Mouse (Mus musculus) lung, embryonic 15.5 days (tissue): Measurements from ENCODE around the gene Arhgap35. TPM values are rescaled to one million over a fixed set of nuclear protein-coding genes. Genes with fewer than 3 reads are reported as not detected.

Experiments
- ATAC-seq: fragments of 200-750 bp; cut with Nextera tagmentation; 2 replicates; pipeline ENCODE4 v1.8.0; 2017; ENCODE audit warnings: moderate number of reproducible peaks, borderline replicate concordance; ENCODE audit not compliant: low FRiP score, low TSS enrichment; ENCODE audit errors: extremely low read depth
- H3K27ac ChIP-seq: fragments of 300-500 bp; sonication (generic); 2 replicates; pipeline ENCODE4 v1.5.1; 2015; ENCODE audit warnings: moderate library complexity, mild to moderate bottlenecking, inconsistent platforms
- H3K27me3 ChIP-seq: fragments of 300-500 bp; sonication (generic); 2 replicates; pipeline ENCODE4 v1.6.1; 2015; ENCODE audit warnings: inconsistent platforms
- H3K36me3 ChIP-seq: fragments of 300-500 bp; sonication (generic); 2 replicates; pipeline ENCODE4 v1.6.1; 2015; ENCODE audit warnings: inconsistent platforms
- H3K4me1 ChIP-seq: fragments of 300-500 bp; sonication (generic); 2 replicates; pipeline ENCODE4 v1.6.1; 2015; ENCODE audit warnings: inconsistent platforms
- H3K4me2 ChIP-seq: fragments of 300-500 bp; sonication (generic); 2 replicates; pipeline ENCODE4 v1.6.1; 2015; ENCODE audit warnings: inconsistent platforms, mild to moderate bottlenecking, moderate library complexity
- H3K4me3 ChIP-seq: fragments of 300-500 bp; sonication (generic); 2 replicates; pipeline ENCODE4 v1.5.1; 2015; ENCODE audit warnings: mild to moderate bottlenecking, inconsistent platforms
- H3K9ac ChIP-seq: fragments of 300-500 bp; sonication (generic); 2 replicates; pipeline ENCODE4 v1.6.1; 2015; ENCODE audit warnings: inconsistent platforms
- H3K9me3 ChIP-seq: fragments of 300-500 bp; sonication (generic); 2 replicates; pipeline ENCODE4 v1.6.1; 2016; ENCODE audit warnings: inconsistent platforms
- WGBS: fragments of 180-500 bp; shearing (Covaris S2); methylation state at CpG from one replicate; pipeline ENCODE4 v1.1.7; 2015; 5-methylcytosine and 5-hydroxymethylcytosine counted together
- polyA plus RNA-seq: library from polyadenylated mRNA; unstranded; fragments of >200 nt; fragmentation: Nextera tagmentation; extraction: Ambion mirVana; gene quantifications from 2 replicates; pipeline ENCODE4 v1.2.1, GENCODE M21; 2015

Gene Arhgap35
- polyA plus RNA-seq, 1 experiment from 2014 or later, result 19.4 TPM

DNA sequence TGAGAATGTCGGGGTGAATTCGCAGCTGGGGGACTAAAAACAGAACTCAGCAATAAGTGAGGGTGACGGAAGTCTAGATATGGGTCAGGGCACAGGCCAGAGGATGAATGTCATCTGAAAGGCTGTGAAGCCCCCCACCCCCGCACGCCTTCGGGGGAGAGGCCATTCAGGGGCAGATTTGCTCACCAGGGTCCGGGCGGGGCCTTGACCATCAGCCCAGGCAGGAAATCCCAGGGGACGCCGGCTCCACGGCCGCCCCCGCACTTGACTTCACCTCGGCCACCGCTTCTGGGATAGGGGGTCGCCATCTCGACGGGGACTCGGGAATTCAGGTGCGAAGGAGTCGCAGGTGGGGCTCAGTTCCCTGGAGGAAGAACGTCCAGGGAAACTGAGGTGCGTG lies 139.5 kb downstream of the Arhgap35 start:
- H3K4me1 ChIP-seq, result peaks cover 17% of the 10 kb centered on the region
- H3K27me3 ChIP-seq, result peaks cover 74% of the 10 kb centered on the region
- H3K4me2 ChIP-seq, result peak overlapping the region; percentile 56; the same call in 1 of the 2 replicates
- no peaks in the 10 kb centered on the region for H3K36me3 ChIP-seq
- H3K27ac ChIP-seq, result no peak overlapping the region
- 3% methylated on average over 23 of the region's 23 CpGs for WGBS
- H3K4me3 ChIP-seq, result peak overlapping the region; percentile 14; the same call in 1 of the 2 replicates
- H3K9me3 ChIP-seq, result no peaks in the 10 kb centered on the region
- no peak overlapping the region for H3K9ac ChIP-seq
- ATAC-seq, result no peak

DNA sequence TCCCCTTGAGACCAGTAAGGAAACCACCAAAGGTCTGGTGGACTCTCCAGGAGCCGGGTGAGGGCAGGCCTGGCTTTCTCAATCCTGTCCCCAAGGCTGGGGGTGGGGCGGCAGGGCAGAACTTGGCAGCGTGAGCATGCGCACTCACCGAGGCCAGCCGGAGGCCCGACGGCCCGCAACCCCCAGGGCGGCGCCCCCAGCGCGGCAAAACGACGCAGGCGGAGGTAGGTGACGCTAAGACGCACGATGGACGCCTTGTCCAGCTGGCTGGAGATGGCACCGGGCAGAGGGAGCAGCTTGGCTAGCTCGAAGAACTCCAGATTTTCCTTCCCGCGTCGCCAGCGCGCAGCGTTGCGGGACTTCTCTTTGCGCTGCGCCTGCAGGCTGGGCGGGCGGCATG lies 140.3 kb downstream of the Arhgap35 start:
- ATAC-seq, result no peak
- H3K36me3 ChIP-seq, result no peaks in the 10 kb centered on the region
- no peaks in the 10 kb centered on the region for H3K9me3 ChIP-seq
- 5% methylated on average over 33 of the region's 33 CpGs for WGBS
- H3K27me3 ChIP-seq, result peaks cover 82% of the 10 kb centered on the region
- H3K9ac ChIP-seq, result no peak overlapping the region
- peak overlapping the region; percentile 19; the same call in 1 of the 2 replicates for H3K4me3 ChIP-seq
- peaks cover 17% of the 10 kb centered on the region for H3K4me1 ChIP-seq
- no peak overlapping the region for H3K27ac ChIP-seq
- H3K4me2 ChIP-seq, result peak overlapping the region; percentile 34

DNA sequence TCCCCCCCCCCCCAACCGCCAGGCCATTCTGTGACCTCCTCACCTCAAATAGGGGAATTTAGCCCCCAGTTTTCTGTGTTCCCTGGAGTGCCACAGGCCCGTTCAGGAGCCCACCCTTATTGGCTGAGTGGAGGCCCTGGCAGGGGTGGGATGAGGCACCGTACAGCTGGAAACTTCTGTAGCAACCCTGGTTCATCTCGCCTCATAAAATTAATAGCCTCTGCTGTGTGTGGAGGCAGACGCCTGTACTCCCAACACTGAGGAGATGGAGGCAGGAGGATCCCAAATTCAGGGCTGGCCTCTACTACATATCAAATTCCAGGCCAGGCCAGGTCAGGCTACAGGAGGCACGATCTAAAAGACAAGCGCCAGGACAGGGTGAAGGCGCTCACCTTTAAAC lies 140.9 kb downstream of the Arhgap35 start:
- H3K36me3 ChIP-seq, result no peaks in the 10 kb centered on the region
- ATAC-seq, result no peak
- no peak overlapping the region for H3K4me2 ChIP-seq
- WGBS, result 54% methylated on average over 8 of the region's 8 CpGs
- peaks cover 88% of the 10 kb centered on the region for H3K27me3 ChIP-seq
- peaks cover 17% of the 10 kb centered on the region for H3K4me1 ChIP-seq
- no peaks in the 10 kb centered on the region for H3K9me3 ChIP-seq
- H3K9ac ChIP-seq, result no peak overlapping the region
- H3K4me3 ChIP-seq, result no peak overlapping the region
- H3K27ac ChIP-seq, result no peak overlapping the region

DNA sequence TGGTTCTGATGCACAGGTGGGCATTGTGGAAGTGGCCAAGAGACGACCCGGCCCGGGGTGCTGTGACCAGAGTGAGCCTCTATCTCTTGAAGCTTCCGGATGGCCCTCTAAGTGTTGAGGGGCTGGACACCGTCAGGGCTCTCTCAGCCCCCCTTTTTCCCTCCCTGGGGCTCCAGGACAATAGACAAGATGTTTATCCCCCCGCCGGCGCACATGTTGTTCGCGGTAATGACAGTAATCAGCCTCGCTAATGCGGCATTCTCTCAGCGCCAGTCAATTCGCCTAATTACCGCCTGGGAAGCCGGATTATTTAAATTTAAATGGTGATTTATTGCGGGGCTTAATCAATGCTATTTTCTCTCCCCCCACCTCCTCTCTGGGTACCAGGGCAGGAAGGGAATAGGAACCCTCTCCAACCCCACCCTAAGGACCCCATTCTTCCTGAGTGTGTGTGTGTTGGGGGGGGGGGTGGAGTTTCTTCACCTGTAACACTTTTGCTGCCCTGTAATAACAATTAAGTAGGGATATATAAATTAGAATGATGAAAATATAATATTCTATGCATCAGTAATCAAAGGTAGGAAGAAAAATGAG lies 142.6 kb downstream of the Arhgap35 start:
- Histone ChIP-seq H3K27me3 (peaks cover 90% of the 10 kb centered on the region), H3K4me1 (peaks cover 17% of the 10 kb centered on the region), H3K9ac (no peak overlapping the region), H3K36me3 (no peaks in the 10 kb centered on the region), H3K4me3 (no peak overlapping the region), H3K9me3 (no peaks in the 10 kb centered on the region), H3K4me2 (no peak overlapping the region), H3K27ac (no peak overlapping the region)
- WGBS, result 19% methylated on average over 17 of the region's 17 CpGs
- no peak for ATAC-seq

DNA sequence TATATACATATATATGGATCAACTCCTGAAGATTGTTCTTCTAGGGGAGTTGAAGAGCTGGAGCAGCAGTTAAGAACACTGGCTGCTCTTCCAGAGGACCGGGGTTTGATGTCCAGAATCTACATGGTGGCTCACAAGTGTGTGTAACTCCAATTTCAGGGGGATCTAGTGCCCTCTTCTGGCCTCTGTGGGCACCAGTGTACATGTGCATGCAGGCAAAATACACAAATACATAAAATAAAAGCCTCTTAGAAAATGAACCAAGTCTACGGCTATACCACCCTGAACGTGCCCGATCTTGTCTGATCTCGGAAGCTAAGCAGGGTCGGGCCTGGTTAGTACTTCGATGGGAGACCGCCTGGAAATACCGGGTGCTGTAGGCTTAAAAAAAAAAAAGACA lies 143.2 kb downstream of the Arhgap35 start:
- WGBS, result 39% methylated on average over 9 of the region's 9 CpGs
- ATAC-seq, result no peak
- Histone ChIP-seq H3K4me1 (peaks cover 15% of the 10 kb centered on the region), H3K27me3 (peaks cover 84% of the 10 kb centered on the region), H3K36me3 (no peaks in the 10 kb centered on the region), H3K9ac (no peak overlapping the region), H3K27ac (no peak overlapping the region), H3K4me2 (no peak overlapping the region), H3K9me3 (no peaks in the 10 kb centered on the region), H3K4me3 (no peak overlapping the region)

DNA sequence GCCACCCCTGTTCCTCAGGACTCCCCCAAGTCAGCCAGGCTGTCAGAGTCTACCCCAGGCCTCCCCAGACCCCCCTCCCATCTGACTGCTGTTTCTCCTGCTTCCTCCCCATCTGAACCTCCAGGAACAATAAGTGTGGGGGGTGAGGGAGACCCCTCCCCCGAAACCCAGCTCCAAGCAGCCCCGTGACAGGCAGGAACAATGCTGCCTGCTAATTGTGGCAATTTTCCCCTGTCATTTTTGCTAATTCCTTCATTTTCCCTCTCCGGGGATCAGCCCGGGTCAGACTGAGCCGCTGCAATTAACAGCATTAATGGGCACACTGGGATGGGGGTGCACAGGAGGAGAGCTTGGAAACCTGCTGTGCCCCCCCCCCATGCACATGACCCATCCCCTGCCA lies 146.7 kb downstream of the Arhgap35 start:
- no peak overlapping the region for H3K27ac ChIP-seq
- H3K9ac ChIP-seq, result no peak overlapping the region
- H3K9me3 ChIP-seq, result no peaks in the 10 kb centered on the region
- H3K4me1 ChIP-seq, result no peaks in the 10 kb centered on the region
- H3K4me2 ChIP-seq, result no peak overlapping the region
- WGBS, result 47% methylated on average over 5 of the region's 5 CpGs
- H3K36me3 ChIP-seq, result no peaks in the 10 kb centered on the region
- no peak for ATAC-seq
- H3K4me3 ChIP-seq, result no peak overlapping the region
- peaks cover 49% of the 10 kb centered on the region for H3K27me3 ChIP-seq

DNA sequence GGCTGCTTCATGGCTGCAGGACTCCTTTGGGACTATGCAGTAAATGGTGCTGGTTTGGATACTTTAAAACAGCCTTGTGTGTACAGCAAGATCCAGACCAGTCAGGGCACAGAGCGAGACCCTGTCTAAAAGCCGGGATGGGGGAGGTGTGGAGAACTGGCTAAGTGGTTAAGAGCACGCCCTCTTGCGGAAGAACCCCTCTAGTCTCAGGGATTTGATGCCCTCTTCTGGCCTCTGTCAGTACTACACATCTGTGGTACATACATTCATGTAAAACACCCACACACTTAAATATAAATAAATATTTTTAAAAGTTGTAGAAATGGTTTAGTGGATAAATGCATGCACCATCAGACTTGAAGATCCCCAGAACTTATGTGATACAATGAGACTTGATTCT lies 148.2 kb downstream of the Arhgap35 start:
- no peak for ATAC-seq
- no peak overlapping the region for H3K27ac ChIP-seq
- H3K9ac ChIP-seq, result no peak overlapping the region
- peaks cover 35% of the 10 kb centered on the region for H3K27me3 ChIP-seq
- WGBS, result 46% methylated on average over 4 of the region's 4 CpGs
- no peaks in the 10 kb centered on the region for H3K4me1 ChIP-seq
- H3K4me2 ChIP-seq, result no peak overlapping the region
- H3K36me3 ChIP-seq, result no peaks in the 10 kb centered on the region
- H3K9me3 ChIP-seq, result no peaks in the 10 kb centered on the region
- H3K4me3 ChIP-seq, result no peak overlapping the region

DNA sequence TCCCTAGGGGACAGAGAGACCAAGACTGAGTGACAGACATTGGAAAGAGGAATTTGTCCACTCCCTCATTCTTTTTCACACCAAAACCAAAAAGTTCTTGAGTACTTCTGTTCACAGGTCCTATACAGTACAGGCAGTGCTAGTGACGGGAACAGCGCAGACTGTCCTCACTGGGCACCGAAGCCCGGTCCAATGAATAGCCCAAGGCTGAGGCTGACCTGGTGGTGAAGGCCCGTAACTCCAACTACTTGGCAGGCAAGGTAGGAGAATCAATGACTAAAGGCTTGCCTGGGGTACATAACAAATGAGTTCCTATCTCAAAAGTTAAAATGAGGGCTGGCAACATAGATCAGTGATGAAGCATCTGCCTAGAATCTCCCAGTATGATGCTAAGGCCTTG lies 149.2 kb downstream of the Arhgap35 start:
- 82% methylated on average over 5 of the region's 5 CpGs for WGBS
- Histone ChIP-seq H3K4me1 (no peaks in the 10 kb centered on the region), H3K9ac (no peak overlapping the region), H3K4me2 (no peak overlapping the region), H3K36me3 (no peaks in the 10 kb centered on the region), H3K9me3 (no peaks in the 10 kb centered on the region), H3K27me3 (peaks cover 25% of the 10 kb centered on the region; the same call in 1 of the 2 replicates), H3K4me3 (no peak overlapping the region), H3K27ac (no peak overlapping the region)
- no peak for ATAC-seq

DNA sequence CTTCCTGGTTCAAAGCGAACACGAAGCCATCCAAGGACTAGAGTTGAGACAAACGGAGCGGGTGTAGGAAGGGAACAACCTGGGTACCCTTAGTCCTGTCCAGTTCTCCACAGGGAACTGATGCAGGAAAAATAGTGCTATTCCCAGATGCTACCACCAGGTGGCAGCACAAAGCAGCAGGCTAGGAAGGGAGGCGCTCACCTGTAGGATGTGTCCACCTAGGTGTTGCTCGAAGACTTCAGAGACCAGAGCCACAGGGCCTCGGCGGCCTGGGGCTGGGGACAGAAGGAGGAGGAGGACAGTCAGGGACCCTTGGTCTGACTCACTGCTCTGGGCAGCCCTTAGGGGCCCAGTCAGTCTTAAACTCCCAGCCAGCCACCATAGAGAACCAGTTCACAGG lies 149.6 kb downstream of the Arhgap35 start:
- Histone ChIP-seq H3K36me3 (no peaks in the 10 kb centered on the region), H3K9me3 (no peaks in the 10 kb centered on the region), H3K27ac (no peak overlapping the region), H3K4me1 (no peaks in the 10 kb centered on the region), H3K27me3 (peaks cover 21% of the 10 kb centered on the region; the same call in 1 of the 2 replicates), H3K4me2 (no peak overlapping the region), H3K4me3 (no peak overlapping the region), H3K9ac (no peak overlapping the region)
- no peak for ATAC-seq
- WGBS, result 11% methylated on average over 8 of the region's 8 CpGs

DNA sequence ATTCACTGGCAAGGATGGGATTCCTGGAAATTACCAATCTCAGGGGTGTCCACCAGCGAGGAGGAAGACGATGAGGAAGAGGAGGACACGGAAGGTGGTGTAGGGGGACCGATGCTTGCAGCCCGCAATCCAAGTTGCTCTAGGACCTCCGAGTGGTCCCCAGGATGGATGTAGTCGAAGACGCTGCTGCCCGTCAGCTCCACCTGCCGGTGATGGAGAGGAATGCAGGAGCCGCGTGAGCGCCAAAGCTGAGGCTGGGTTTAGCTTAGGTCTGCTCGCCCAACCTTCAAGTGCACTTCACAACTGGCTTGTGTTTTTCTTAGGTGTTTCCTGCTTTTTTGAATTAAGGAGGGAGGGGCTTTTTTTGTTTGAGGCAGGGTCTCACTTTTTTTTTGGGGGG lies 151.6 kb downstream of the Arhgap35 start:
- no peaks in the 10 kb centered on the region for H3K9me3 ChIP-seq
- H3K27me3 ChIP-seq, result peaks cover 3% of the 10 kb centered on the region; the same call in 1 of the 2 replicates
- H3K4me2 ChIP-seq, result no peak overlapping the region
- H3K27ac ChIP-seq, result no peak overlapping the region
- H3K36me3 ChIP-seq, result no peaks in the 10 kb centered on the region
- no peak overlapping the region for H3K4me3 ChIP-seq
- H3K4me1 ChIP-seq, result no peaks in the 10 kb centered on the region
- no peak overlapping the region for H3K9ac ChIP-seq
- 1% methylated on average over 14 of the region's 14 CpGs for WGBS
- no peak for ATAC-seq

DNA sequence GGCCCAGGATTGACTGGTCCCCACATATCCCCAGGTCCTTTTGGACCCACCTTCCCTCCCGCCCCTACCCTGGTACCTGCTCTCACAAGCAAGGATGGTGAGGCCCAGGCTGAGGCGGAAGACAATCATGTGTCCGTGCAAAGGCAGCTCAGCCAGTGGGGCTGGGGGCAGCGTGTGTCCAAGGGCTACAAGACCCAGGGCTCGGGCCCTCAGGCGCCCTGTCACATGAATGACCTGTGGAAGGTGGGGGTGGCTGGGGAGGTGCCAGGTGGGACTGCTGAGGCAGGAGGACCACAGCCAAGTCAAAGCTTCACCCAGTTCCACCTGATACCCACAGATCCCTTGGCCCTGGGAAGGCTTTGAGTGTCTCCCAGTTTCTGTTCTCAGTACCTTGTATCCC lies 153.1 kb downstream of the Arhgap35 start:
- WGBS, result 72% methylated on average over 6 of the region's 6 CpGs
- H3K36me3 ChIP-seq, result no peaks in the 10 kb centered on the region
- no peak for ATAC-seq
- no peak overlapping the region for H3K4me2 ChIP-seq
- no peak overlapping the region for H3K4me3 ChIP-seq
- H3K4me1 ChIP-seq, result no peaks in the 10 kb centered on the region
- H3K27ac ChIP-seq, result no peak overlapping the region
- H3K27me3 ChIP-seq, result no peaks in the 10 kb centered on the region
- no peaks in the 10 kb centered on the region for H3K9me3 ChIP-seq
- H3K9ac ChIP-seq, result no peak overlapping the region

DNA sequence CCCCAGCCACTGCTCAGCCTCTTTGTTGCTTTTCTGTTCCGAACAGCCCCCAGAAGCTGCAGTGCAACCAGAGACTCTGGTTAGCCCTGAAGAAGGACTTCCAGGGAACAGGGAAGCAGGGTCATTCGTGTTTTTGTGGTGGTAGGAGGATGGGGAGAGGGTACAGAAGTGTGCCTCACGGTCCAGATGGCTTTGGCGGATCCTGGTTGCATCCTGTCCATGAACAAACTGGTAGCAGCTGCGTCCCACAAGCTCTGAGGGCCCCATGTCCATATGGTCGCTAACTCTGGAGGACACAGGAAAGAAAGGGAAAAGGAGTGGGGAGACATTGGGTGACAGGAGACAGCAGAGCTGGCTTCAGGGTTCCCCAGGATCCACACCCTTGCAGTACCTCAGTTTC lies 153.6 kb downstream of the Arhgap35 start:
- Histone ChIP-seq H3K36me3 (no peaks in the 10 kb centered on the region), H3K4me1 (no peaks in the 10 kb centered on the region), H3K27me3 (no peaks in the 10 kb centered on the region), H3K27ac (no peak overlapping the region), H3K9me3 (no peaks in the 10 kb centered on the region), H3K4me3 (no peak overlapping the region), H3K9ac (no peak overlapping the region), H3K4me2 (no peak overlapping the region)
- WGBS, result 63% methylated on average over 6 of the region's 6 CpGs
- no peak for ATAC-seq

DNA sequence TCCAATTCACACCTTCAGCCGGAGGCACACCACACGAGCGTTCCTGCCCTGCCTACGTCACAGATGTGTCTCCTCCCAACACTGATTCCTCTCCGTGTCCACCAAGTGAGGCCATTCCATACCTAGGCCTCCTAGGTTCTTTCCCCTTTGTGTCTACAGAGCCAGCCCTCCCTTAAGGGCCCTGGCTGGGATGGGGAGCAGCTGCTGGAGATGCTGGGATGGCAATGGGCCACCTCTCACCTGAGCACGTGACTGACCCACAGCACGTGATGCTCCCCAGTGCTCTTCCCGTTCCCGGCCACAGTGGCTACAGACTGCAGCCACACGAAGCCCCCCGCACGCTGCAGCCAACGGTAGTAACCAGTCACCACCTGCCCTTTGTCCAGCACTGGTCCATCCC lies 154.2 kb downstream of the Arhgap35 start:
- no peak overlapping the region for H3K9ac ChIP-seq
- no peak overlapping the region for H3K4me3 ChIP-seq
- H3K4me1 ChIP-seq, result no peaks in the 10 kb centered on the region
- no peak overlapping the region for H3K27ac ChIP-seq
- ATAC-seq, result no peak
- H3K36me3 ChIP-seq, result no peaks in the 10 kb centered on the region
- H3K27me3 ChIP-seq, result no peaks in the 10 kb centered on the region
- H3K9me3 ChIP-seq, result no peaks in the 10 kb centered on the region
- no peak overlapping the region for H3K4me2 ChIP-seq
- 52% methylated on average over 13 of the region's 13 CpGs for WGBS
